Comparison of ENCODE assay signal across 25 mouse cellular contexts in the genomic region with DNA sequence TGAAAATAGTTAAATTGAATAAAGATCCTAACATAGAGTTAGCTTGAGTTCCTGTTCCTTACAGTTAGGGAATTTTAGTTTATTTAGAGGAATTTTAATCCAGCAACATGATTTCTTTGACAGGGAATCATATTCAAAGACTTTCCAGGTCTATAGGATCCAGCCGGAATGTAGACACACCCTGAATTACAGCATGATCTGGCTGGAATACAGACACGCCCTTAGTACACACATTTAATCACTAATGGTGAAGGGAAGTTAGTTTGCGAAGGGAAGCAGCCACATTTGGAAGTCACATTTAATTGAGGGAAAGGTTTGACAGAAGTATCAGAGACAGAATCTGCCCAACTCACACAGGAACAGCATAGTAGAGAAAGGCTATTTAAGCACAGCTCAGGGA.
"Had no signal": no experiment of that assay in that cellular context is flagged by ENCODE, and none has a peak within 500 bp of the region (broad histone marks: within the 10 kb centered on the region; RNA-seq: fewer than 3 reads in every experiment).

No protein-coding gene starts in this region.

- H3K4me1 ChIP-seq: heart, embryonic 10.5 days; heart, embryonic 12.5 days; hindbrain, embryonic 10.5 days; hindbrain, embryonic 12.5 days; limb, embryonic 13.5 days; limb, embryonic 15.5 days; liver, embryonic 12.5 days had no signal

- H3K9ac ChIP-seq: heart, embryonic 12.5 days; hindbrain, embryonic 12.5 days; hindbrain, embryonic 14.5 days; limb, embryonic 13.5 days; limb, embryonic 15.5 days; liver, embryonic 12.5 days had no signal

- DNase-seq: gastrocnemius, adult 2 months; gastrocnemius, postnatal 10 days; gastrocnemius, postnatal 25 days; heart, adult 18-20 months; heart, postnatal 10 days; heart, postnatal 4 days; kidney, adult 11 months; kidney, adult 8-10 months; kidney, postnatal 10 days; kidney, postnatal 25 days; kidney, postnatal 4 days; layer of hippocampus, adult 9-11 months; layer of hippocampus, postnatal 36 days; left cerebral cortex, postnatal 4 days had no signal

- ATAC-seq: hindbrain, embryonic 16.5 days; inflammation-experienced regulatory T-cells, adult 6 months; liver, embryonic 12.5 days had no signal

- H3K9me3 ChIP-seq: heart, embryonic 10.5 days; heart, embryonic 12.5 days; hindbrain, embryonic 10.5 days; hindbrain, embryonic 12.5 days; limb, embryonic 13.5 days; limb, embryonic 15.5 days; liver, embryonic 12.5 days had no signal

- H3K27me3 ChIP-seq: heart, embryonic 12.5 days; hindbrain, embryonic 12.5 days; limb, embryonic 13.5 days; limb, embryonic 15.5 days; liver, embryonic 12.5 days had no signal

- H3K27ac ChIP-seq: gastrocnemius, adult 2 months; heart, embryonic 10.5 days; hindbrain, embryonic 10.5 days; hindbrain, embryonic 12.5 days; hindbrain, embryonic 14.5 days; layer of hippocampus, adult 2 months; limb, embryonic 13.5 days; limb, embryonic 15.5 days; liver, embryonic 12.5 days had no signal

- H3K4me2 ChIP-seq: heart, embryonic 12.5 days; hindbrain, embryonic 12.5 days; hindbrain, embryonic 14.5 days; limb, embryonic 13.5 days; limb, embryonic 15.5 days; liver, embryonic 12.5 days had no signal

- H3K4me3 ChIP-seq: gastrocnemius, adult 2 months; heart, embryonic 10.5 days; heart, embryonic 12.5 days; hindbrain, embryonic 10.5 days; hindbrain, embryonic 12.5 days; layer of hippocampus, adult 2 months; limb, embryonic 13.5 days; limb, embryonic 15.5 days; liver, embryonic 12.5 days had no signal

- H3K36me3 ChIP-seq: heart, embryonic 10.5 days; heart, embryonic 12.5 days; hindbrain, embryonic 10.5 days; hindbrain, embryonic 12.5 days; limb, embryonic 13.5 days; limb, embryonic 15.5 days; liver, embryonic 12.5 days had no signal
